Mouse (Mus musculus) forebrain, embryonic 10.5 days (tissue): ENCODE results near the gene Retsat. TPM values are rescaled to one million over a fixed set of nuclear protein-coding genes. Genes with fewer than 3 reads are reported as not detected.

ENCODE experiments used
- DNase-seq: peaks from one replicate; pipeline ENCODE4 v3.0.0-alpha.2; 2017; ENCODE audit warnings: low spot score; ENCODE audit errors: extremely low spot score
- H3K27ac ChIP-seq: fragments of 300-500 bp; sonication (generic); 2 replicates; pipeline ENCODE4 v1.5.1; 2016; ENCODE audit warnings: mild to moderate bottlenecking
- H3K27me3 ChIP-seq: fragments of 300-500 bp; sonication (generic); 2 replicates; pipeline ENCODE4 v1.6.1; 2016; ENCODE audit warnings: mild to moderate bottlenecking; ENCODE audit not compliant: poor library complexity, severe bottlenecking
- H3K36me3 ChIP-seq: fragments of 300-500 bp; sonication (generic); replicated peaks from 2 replicates; pipeline ENCODE4 v1.6.1; 2016; ENCODE audit warnings: mild to moderate bottlenecking, moderate library complexity
- H3K4me1 ChIP-seq: fragments of 300-500 bp; sonication (generic); 2 replicates; pipeline ENCODE4 v1.6.1; 2016
- H3K4me3 ChIP-seq: fragments of 300-500 bp; sonication (generic); 2 replicates; pipeline ENCODE4 v1.5.1; 2016; ENCODE audit warnings: mild to moderate bottlenecking, moderate library complexity
- H3K9me3 ChIP-seq: fragments of 300-500 bp; sonication (generic); 2 replicates; pipeline ENCODE4 v1.6.1; 2016; ENCODE audit warnings: mild to moderate bottlenecking, moderate library complexity
- WGBS: fragments of 180-500 bp; shearing (Covaris S2); methylation state at CpG from one replicate; pipeline ENCODE4 v1.1.7; 2016; 5-methylcytosine and 5-hydroxymethylcytosine counted together
- polyA plus RNA-seq: library from polyadenylated mRNA; unstranded; fragments of >200 nt; fragmentation: Nextera tagmentation; extraction: Ambion mirVana; gene quantifications from 2 replicates; pipeline ENCODE4 v1.2.1, GENCODE M21; 2016

Gene Retsat
- polyA plus RNA-seq, 1 experiment from 2014 or later: 8.3 TPM

GRCm38 (mm10) chr6:72636940-72637339 lies 38.7 kb downstream of the Retsat start:
- 84% methylated on average over 3 of the region's 3 CpGs for WGBS
- Histone ChIP-seq H3K4me3 (no peak overlapping the region), H3K4me1 (peaks cover 7% of the 10 kb centered on the region), H3K9me3 (no peaks in the 10 kb centered on the region), H3K27me3 (no peaks in the 10 kb centered on the region), H3K27ac (no peak overlapping the region), H3K36me3 (peaks cover 29% of the 10 kb centered on the region)
- DNase-seq: no peak

GRCm38 (mm10) chr6:72641218-72641954 lies 43.1 kb downstream of the Retsat start:
- Histone ChIP-seq H3K9me3 (no peaks in the 10 kb centered on the region), H3K4me3 (no peak overlapping the region), H3K4me1 (peaks cover 23% of the 10 kb centered on the region), H3K36me3 (peaks cover 16% of the 10 kb centered on the region), H3K27ac (no peak overlapping the region), H3K27me3 (0 out of 2 replicates have a peak, but pooled peaks cover 6% of the 10 kb centered on the region)
- DNase-seq: no peak
- 87% methylated on average over 18 of the region's 18 CpGs for WGBS

GRCm38 (mm10) chr6:72644576-72644975 lies 46.3 kb downstream of the Retsat start:
- 0 out of 2 replicates have a peak, but pooled peaks cover 6% of the 10 kb centered on the region for H3K27me3 ChIP-seq
- peaks cover 35% of the 10 kb centered on the region for H3K36me3 ChIP-seq
- peaks cover 45% of the 10 kb centered on the region for H3K4me1 ChIP-seq
- H3K27ac ChIP-seq: no peak overlapping the region
- no peaks in the 10 kb centered on the region for H3K9me3 ChIP-seq
- DNase-seq: no peak
- 81% methylated on average over 4 of the region's 4 CpGs for WGBS
- no peak overlapping the region for H3K4me3 ChIP-seq

- H3K27me3 ChIP-seq: 0 out of 2 replicates have a peak, but pooled peaks cover 6% of the 10 kb centered on the region
- peaks cover 33% of the 10 kb centered on the region for H3K36me3 ChIP-seq
- peaks cover 46% of the 10 kb centered on the region for H3K4me1 ChIP-seq
- DNase-seq: no peak
- 54% methylated on average over 7 of the region's 7 CpGs for WGBS
- no peak overlapping the region for H3K27ac ChIP-seq
- no peak overlapping the region for H3K4me3 ChIP-seq
- no peaks in the 10 kb centered on the region for H3K9me3 ChIP-seq
These were observed 47.1 kb downstream of the Retsat start for GRCm38 (mm10) chr6:72645364-72645763.

- Histone ChIP-seq H3K36me3 (peaks cover 21% of the 10 kb centered on the region), H3K4me3 (no peak overlapping the region), H3K4me1 (peaks cover 51% of the 10 kb centered on the region), H3K27ac (0 out of 2 replicates have a peak overlapping the region, but pooled peaks have one; percentile 46), H3K9me3 (no peaks in the 10 kb centered on the region), H3K27me3 (0 out of 2 replicates have a peak, but pooled peaks cover 6% of the 10 kb centered on the region)
- peak; percentile 72 for DNase-seq
- WGBS: 70% methylated on average over 10 of the region's 10 CpGs
These were observed 49.1 kb downstream of the Retsat start for GRCm38 (mm10) chr6:72647383-72647820.

GRCm38 (mm10) chr6:72648002-72648595 lies 49.8 kb downstream of the Retsat start:
- H3K4me3 ChIP-seq: no peak overlapping the region
- peaks cover 53% of the 10 kb centered on the region for H3K4me1 ChIP-seq
- H3K27ac ChIP-seq: peak overlapping the region; percentile 48
- DNase-seq: peak; percentile 32
- H3K9me3 ChIP-seq: no peaks in the 10 kb centered on the region
- H3K27me3 ChIP-seq: 0 out of 2 replicates have a peak, but pooled peaks cover 4% of the 10 kb centered on the region
- H3K36me3 ChIP-seq: peaks cover 21% of the 10 kb centered on the region
- 70% methylated on average over 12 of the region's 12 CpGs for WGBS

GRCm38 (mm10) chr6:72650338-72650851 lies 52.1 kb downstream of the Retsat start:
- Histone ChIP-seq H3K27ac (no peak overlapping the region), H3K4me3 (no peak overlapping the region), H3K4me1 (peaks cover 57% of the 10 kb centered on the region), H3K36me3 (peaks cover 21% of the 10 kb centered on the region), H3K9me3 (no peaks in the 10 kb centered on the region), H3K27me3 (no peaks in the 10 kb centered on the region)
- DNase-seq: no peak
- 92% methylated on average over 10 of the region's 10 CpGs for WGBS

- peak overlapping the region; percentile 66; the same call in 1 of the 2 replicates for H3K27ac ChIP-seq
- 77% methylated on average over 7 of the region's 7 CpGs for WGBS
- H3K27me3 ChIP-seq: no peaks in the 10 kb centered on the region
- DNase-seq: no peak
- peaks cover 6% of the 10 kb centered on the region; the same call in 1 of the 2 replicates for H3K36me3 ChIP-seq
- peaks cover 61% of the 10 kb centered on the region for H3K4me1 ChIP-seq
- H3K4me3 ChIP-seq: no peak overlapping the region
- H3K9me3 ChIP-seq: no peaks in the 10 kb centered on the region
These were observed 55.1 kb downstream of the Retsat start for GRCm38 (mm10) chr6:72653419-72653818.

GRCm38 (mm10) chr6:72654355-72654754 lies 56.1 kb downstream of the Retsat start:
- Histone ChIP-seq H3K36me3 (no peaks in the 10 kb centered on the region; the same call in 1 of the 2 replicates), H3K4me3 (no peak overlapping the region), H3K27ac (0 out of 2 replicates have a peak overlapping the region, but pooled peaks have one; percentile 1), H3K27me3 (no peaks in the 10 kb centered on the region), H3K9me3 (no peaks in the 10 kb centered on the region), H3K4me1 (peaks cover 51% of the 10 kb centered on the region)
- WGBS: 89% methylated on average over 6 of the region's 6 CpGs
- DNase-seq: no peak

GRCm38 (mm10) chr6:72655309-72656052 lies 57.2 kb downstream of the Retsat start:
- Histone ChIP-seq H3K9me3 (no peaks in the 10 kb centered on the region), H3K4me1 (peaks cover 57% of the 10 kb centered on the region), H3K4me3 (peak overlapping the region; percentile 36), H3K27ac (peak overlapping the region; percentile 80), H3K27me3 (no peaks in the 10 kb centered on the region), H3K36me3 (no peaks in the 10 kb centered on the region)
- WGBS: 43% methylated on average over 20 of the region's 20 CpGs
- peak; percentile 65 for DNase-seq

GRCm38 (mm10) chr6:72656053-72656442 lies 57.8 kb downstream of the Retsat start:
- 85% methylated on average over 7 of the region's 7 CpGs for WGBS
- no peaks in the 10 kb centered on the region for H3K9me3 ChIP-seq
- H3K4me3 ChIP-seq: peak overlapping the region; percentile 36; the same call in 1 of the 2 replicates
- H3K4me1 ChIP-seq: peaks cover 58% of the 10 kb centered on the region
- no peaks in the 10 kb centered on the region for H3K36me3 ChIP-seq
- DNase-seq: no peak
- H3K27me3 ChIP-seq: no peaks in the 10 kb centered on the region
- peak overlapping the region; percentile 80 for H3K27ac ChIP-seq

- no peaks in the 10 kb centered on the region for H3K9me3 ChIP-seq
- H3K27me3 ChIP-seq: no peaks in the 10 kb centered on the region
- no peak for DNase-seq
- H3K36me3 ChIP-seq: no peaks in the 10 kb centered on the region
- peaks cover 64% of the 10 kb centered on the region for H3K4me1 ChIP-seq
- H3K27ac ChIP-seq: no peak overlapping the region
- WGBS: 58% methylated on average over 3 of the region's 3 CpGs
- no peak overlapping the region for H3K4me3 ChIP-seq
These were observed 59.7 kb downstream of the Retsat start for GRCm38 (mm10) chr6:72658006-72658405.
